Mouse (Mus musculus) megakaryocyte, embryonic 14.5 days (primary cell): ENCODE results near the gene Vgll4.

Experiments
- FLI1 ChIP-seq: IDR thresholded peaks from 2 replicates; pipeline ENCODE4 v1.6.1; 2012; ENCODE audit warnings: low read length, inconsistent platforms, mixed read lengths
- GATA1 ChIP-seq: IDR thresholded peaks from 3 replicates; pipeline ENCODE4 v1.6.1; 2012; ENCODE audit warnings: mixed read lengths, low read length, inconsistent platforms, borderline replicate concordance

GRCm38 (mm10) chr6:114958249-114959011 lies 11.4 kb downstream of the Vgll4 start:
- TF ChIP-seq GATA1: no peak
- TF ChIP-seq FLI1: no peak
